Mouse (Mus musculus): ENCODE results near the gene Wwox. TPM values are rescaled to one million over a fixed set of nuclear protein-coding genes. Genes with fewer than 3 reads are reported as not detected.

Wwox gene
- total RNA-seq, 2 experiments from 2014 or later, result 12.7 to 13.6 TPM

GRCm38 (mm10) chr8:115150446-115151109, 711.1 kb downstream of the Wwox start:
- DNase-seq (ENCODE audit: low spot score in 2 of 2), result no peak
- intact Hi-C loops (cut with DNase I), result loop anchor here (10.0 kb wide), 2 partner anchors 336 to 376 kb away; no protein-coding TSS in a partner anchor

GRCm38 (mm10) chr8:115151416-115151815, 712.0 kb downstream of the Wwox start:
- intact Hi-C loops (cut with DNase I), result loop anchor here (10.0 kb wide), 2 partner anchors 337 to 377 kb away; no protein-coding TSS in a partner anchor
- DNase-seq (ENCODE audit: low spot score in 2 of 2), result no peak

- intact Hi-C loops (cut with DNase I), result loop anchor here (1.0 to 10.0 kb wide), 3 partner anchors 180 to 379 kb away; no protein-coding TSS in a partner anchor
- peak; percentile 66 to 84 for DNase-seq (ENCODE audit: low spot score in 2 of 2)
Observed at GRCm38 (mm10) chr8:115154096-115154495, 714.6 kb downstream of the Wwox start.

GRCm38 (mm10) chr8:115156142-115156541, 716.7 kb downstream of the Wwox start:
- peak in 1 of 2 experiments; percentile 77 for DNase-seq (ENCODE audit: low spot score in 2 of 2)
- intact Hi-C loops (cut with DNase I), result loop anchor here (5.0 to 10.0 kb wide), 4 partner anchors 74 to 459 kb away; no protein-coding TSS in a partner anchor

- peak in 1 of 2 experiments; percentile 54 for DNase-seq (ENCODE audit: low spot score in 2 of 2)
- intact Hi-C loops (cut with DNase I), result loop anchor here (5.0 to 10.0 kb wide), 4 partner anchors 76 to 461 kb away; no protein-coding TSS in a partner anchor
Observed at GRCm38 (mm10) chr8:115157977-115158720, 718.7 kb downstream of the Wwox start.

GRCm38 (mm10) chr8:115158721-115159111, 719.3 kb downstream of the Wwox start:
- intact Hi-C loops (cut with DNase I), result loop anchor here (5.0 to 10.0 kb wide), 4 partner anchors 76 to 461 kb away; no protein-coding TSS in a partner anchor
- DNase-seq (ENCODE audit: low spot score in 2 of 2), result peak; percentile 52 to 71

- intact Hi-C loops (cut with DNase I), result loop anchor here (5.0 to 10.0 kb wide), 4 partner anchors 77 to 462 kb away; no protein-coding TSS in a partner anchor
- DNase-seq (ENCODE audit: low spot score in 2 of 2), result peak in 1 of 2 experiments; percentile 63
Observed at GRCm38 (mm10) chr8:115159208-115159607, 719.8 kb downstream of the Wwox start.

- peak in 1 of 2 experiments; percentile 65 for DNase-seq (ENCODE audit: low spot score in 2 of 2)
- intact Hi-C loops (cut with DNase I), result loop anchor here (2.0 to 10.0 kb wide), 5 partner anchors 78 to 549 kb away; no protein-coding TSS in a partner anchor
Observed at GRCm38 (mm10) chr8:115159711-115160374, 720.4 kb downstream of the Wwox start.

- no peak for DNase-seq (ENCODE audit: low spot score in 2 of 2)
- intact Hi-C loops (cut with DNase I), result loop anchor here (2.0 kb wide), 1 partner anchor 548 kb away; no protein-coding TSS in a partner anchor
Observed at GRCm38 (mm10) chr8:115160407-115160806, 721.0 kb downstream of the Wwox start.

- no peak for DNase-seq (ENCODE audit: low spot score in 2 of 2)
- intact Hi-C loops (cut with DNase I), result loop anchor here (2.0 kb wide), 1 partner anchor 547 kb away; no protein-coding TSS in a partner anchor
Observed at GRCm38 (mm10) chr8:115161520-115161919, 722.1 kb downstream of the Wwox start.

- intact Hi-C loops (cut with DNase I), result no loop called here
- no peak for DNase-seq (ENCODE audit: low spot score in 2 of 2)
Observed at GRCm38 (mm10) chr8:115164872-115165271, 725.4 kb downstream of the Wwox start.

GRCm38 (mm10) chr8:115173634-115174081, 734.2 kb downstream of the Wwox start:
- intact Hi-C loops (cut with DNase I), result no loop called here
- no peak for DNase-seq (ENCODE audit: low spot score in 2 of 2)

- DNase-seq (ENCODE audit: low spot score in 2 of 2), result no peak
- intact Hi-C loops (cut with DNase I), result no loop called here
Observed at GRCm38 (mm10) chr8:115185431-115185964, 746.0 kb downstream of the Wwox start.

- intact Hi-C loops (cut with DNase I), result no loop called here
- no peak for DNase-seq (ENCODE audit: low spot score in 2 of 2)
Observed at GRCm38 (mm10) chr8:115186121-115186811, 746.8 kb downstream of the Wwox start.

GRCm38 (mm10) chr8:115186882-115187281, 747.4 kb downstream of the Wwox start:
- DNase-seq (ENCODE audit: low spot score in 2 of 2), result no peak
- intact Hi-C loops (cut with DNase I), result no loop called here

- intact Hi-C loops (cut with DNase I), result no loop called here
- no peak for DNase-seq (ENCODE audit: low spot score in 2 of 2)
Observed at GRCm38 (mm10) chr8:115188446-115188845, 749.0 kb downstream of the Wwox start.

- no peak for DNase-seq (ENCODE audit: low spot score in 2 of 2)
- intact Hi-C loops (cut with DNase I), result no loop called here
Observed at GRCm38 (mm10) chr8:115189836-115190235, 750.4 kb downstream of the Wwox start.

- intact Hi-C loops (cut with DNase I), result no loop called here
- DNase-seq (ENCODE audit: low spot score in 2 of 2), result no peak
Observed at GRCm38 (mm10) chr8:115193767-115194166, 754.3 kb downstream of the Wwox start.

GRCm38 (mm10) chr8:115195334-115195733, 755.9 kb downstream of the Wwox start:
- DNase-seq (ENCODE audit: low spot score in 2 of 2), result no peak
- intact Hi-C loops (cut with DNase I), result no loop called here
